Mouse (Mus musculus): ENCODE data around the gene Fam168b. TPM values are rescaled to one million over a fixed set of nuclear protein-coding genes. Genes with fewer than 3 reads are reported as not detected.
A peak's percentile ranks its signal among the peaks of the same experiment; 100 is the strongest.

Gene Fam168b
- total and polyA plus RNA-seq, 3 experiments: 47.6 to 148 (median 50.6) TPM

DNA sequence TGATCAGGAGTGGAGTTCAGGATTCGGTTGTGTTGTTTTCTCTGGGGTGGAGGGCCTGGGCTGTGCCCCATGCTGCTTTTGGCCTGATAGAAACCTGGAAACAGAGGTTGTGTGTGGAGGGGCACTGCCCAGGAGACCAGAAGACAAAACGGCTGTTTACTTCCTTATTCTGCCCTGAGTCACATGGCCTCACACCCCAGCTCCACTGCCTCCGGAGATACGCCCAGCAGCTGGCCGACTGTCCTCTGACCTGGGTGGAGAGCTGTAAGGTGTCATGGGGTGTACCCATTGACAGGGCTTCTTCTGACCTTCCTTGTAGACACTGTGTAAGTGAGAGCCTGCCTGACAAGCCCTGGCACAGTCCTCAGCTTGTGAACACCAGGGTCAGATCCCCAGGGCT is 15.8 kb upstream of the Fam168b start:
- no peaks in the 10 kb centered on the region for H3K4me1 ChIP-seq (ENCODE audit: control insufficient read depth, insufficient read depth, low read length)
- peak in 1 of 2 experiments; percentile 62 for DNase-seq
- H3K36me3 ChIP-seq (ENCODE audit: control insufficient read depth, insufficient read depth, low read length): no peaks in the 10 kb centered on the region
- 61% methylated on average over 5 of the region's 5 CpGs for WGBS
- no peak overlapping the region for H3K27ac ChIP-seq
- intact Hi-C loops (cut with DNase I): no loop called here
- no peaks in the 10 kb centered on the region for H3K27me3 ChIP-seq (ENCODE audit: control insufficient read depth, insufficient read depth, low read length)
- TF ChIP-seq CTCF (IDR thresholded peaks at IDR 0.05): no peak
- TF ChIP-seq POLR2A (IDR thresholded peaks at IDR 0.05; ENCODE audit: insufficient read depth, low read depth, low read length): no peak
- no peak for TF ChIP-seq EP300 (IDR thresholded peaks at IDR 0.05; ENCODE audit: insufficient read depth, low read depth, low read length)
- no peaks in the 10 kb centered on the region for H3K79me2 ChIP-seq (replicated peaks; ENCODE audit: control insufficient read depth, insufficient read depth, low read length)
- no peak overlapping the region for H3K4me3 ChIP-seq
- no peak overlapping the region for H3K9ac ChIP-seq (ENCODE audit: low read depth, low read length)

DNA sequence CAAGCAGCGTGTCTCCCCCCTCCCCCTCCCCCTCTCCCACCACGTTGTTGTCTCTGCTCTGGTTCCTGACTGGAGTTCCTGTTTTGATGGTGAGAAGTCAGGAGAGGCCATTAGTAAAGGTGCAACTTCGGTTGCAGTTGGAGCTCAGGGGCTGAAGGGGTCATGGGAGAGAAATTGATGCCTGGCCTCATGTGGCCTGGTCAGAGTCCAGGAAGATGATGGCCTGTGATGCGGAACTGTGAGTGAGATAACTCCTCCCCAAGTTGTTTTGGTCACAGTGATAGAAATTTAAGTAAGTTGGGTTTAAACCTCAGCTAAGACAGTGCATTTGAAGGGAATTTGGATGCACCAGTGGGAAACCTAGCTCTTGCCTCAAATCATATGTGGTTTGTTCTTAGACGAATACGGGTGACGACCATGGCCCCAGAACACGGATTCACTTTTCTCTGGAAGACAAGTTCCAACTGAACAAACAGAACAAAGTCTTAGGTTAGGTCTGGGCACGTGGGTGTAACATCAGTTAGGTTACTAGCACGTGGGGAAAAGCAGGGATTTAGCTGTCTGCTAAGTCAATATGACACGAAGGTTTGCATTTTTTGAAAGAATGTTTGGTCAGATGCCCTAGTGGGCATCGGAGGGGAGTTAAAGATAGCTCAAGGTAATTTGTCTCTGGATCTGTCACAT is 12.3 kb upstream of the Fam168b start:
- no peaks in the 10 kb centered on the region for H3K36me3 ChIP-seq (ENCODE audit: control insufficient read depth, insufficient read depth, low read length)
- H3K79me2 ChIP-seq (replicated peaks; ENCODE audit: control insufficient read depth, insufficient read depth, low read length): no peaks in the 10 kb centered on the region; the same call in 1 of the 2 replicates
- H3K27me3 ChIP-seq (ENCODE audit: control insufficient read depth, insufficient read depth, low read length): no peaks in the 10 kb centered on the region
- intact Hi-C loops (cut with DNase I): no loop called here
- H3K9ac ChIP-seq (ENCODE audit: low read depth, low read length): no peak overlapping the region
- no peak for DNase-seq
- TF ChIP-seq POLR2A (IDR thresholded peaks at IDR 0.05; ENCODE audit: insufficient read depth, low read depth, low read length) (no peak), EP300 (IDR thresholded peaks at IDR 0.05; ENCODE audit: insufficient read depth, low read depth, low read length) (no peak), CTCF (IDR thresholded peaks at IDR 0.05) (no peak)
- peaks cover 1% of the 10 kb centered on the region; the same call in 1 of the 2 replicates for H3K4me1 ChIP-seq (ENCODE audit: control insufficient read depth, insufficient read depth, low read length)
- no peak overlapping the region for H3K4me3 ChIP-seq
- H3K27ac ChIP-seq: no peak overlapping the region
- WGBS: 77% methylated on average over 12 of the region's 12 CpGs

DNA sequence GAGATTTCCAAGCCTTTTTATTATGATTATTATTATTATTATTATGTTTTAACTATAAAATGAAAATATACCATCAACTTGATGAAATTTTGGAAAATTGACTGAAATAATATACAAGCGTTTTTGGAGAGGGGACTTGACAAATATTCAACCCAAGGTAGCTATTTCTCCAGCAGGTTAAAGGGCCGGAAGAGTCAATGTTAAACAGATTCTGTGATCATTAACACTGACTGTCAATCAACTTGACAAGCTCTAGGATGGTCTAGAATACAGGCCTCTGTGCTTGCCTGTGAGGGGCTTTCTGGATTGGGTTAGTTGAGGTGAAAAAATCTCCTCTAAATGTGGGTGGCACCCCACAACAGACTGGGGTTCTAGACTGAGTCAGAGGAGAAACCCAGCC is 10.9 kb upstream of the Fam168b start:
- H3K4me1 ChIP-seq (ENCODE audit: control insufficient read depth, insufficient read depth, low read length): peaks cover 1% of the 10 kb centered on the region; the same call in 1 of the 2 replicates
- no peak overlapping the region for H3K27ac ChIP-seq
- WGBS: 97% methylated on average over 2 of the region's 2 CpGs
- H3K4me3 ChIP-seq: no peak overlapping the region
- no peaks in the 10 kb centered on the region; the same call in 1 of the 2 replicates for H3K79me2 ChIP-seq (replicated peaks; ENCODE audit: control insufficient read depth, insufficient read depth, low read length)
- DNase-seq: no peak
- no peaks in the 10 kb centered on the region for H3K36me3 ChIP-seq (ENCODE audit: control insufficient read depth, insufficient read depth, low read length)
- H3K9ac ChIP-seq (ENCODE audit: low read depth, low read length): no peak overlapping the region
- intact Hi-C loops (cut with DNase I): no loop called here
- no peaks in the 10 kb centered on the region for H3K27me3 ChIP-seq (ENCODE audit: control insufficient read depth, insufficient read depth, low read length)
- TF ChIP-seq CTCF (IDR thresholded peaks at IDR 0.05) (no peak), EP300 (IDR thresholded peaks at IDR 0.05; ENCODE audit: insufficient read depth, low read depth, low read length) (no peak), POLR2A (IDR thresholded peaks at IDR 0.05; ENCODE audit: insufficient read depth, low read depth, low read length) (no peak)

DNA sequence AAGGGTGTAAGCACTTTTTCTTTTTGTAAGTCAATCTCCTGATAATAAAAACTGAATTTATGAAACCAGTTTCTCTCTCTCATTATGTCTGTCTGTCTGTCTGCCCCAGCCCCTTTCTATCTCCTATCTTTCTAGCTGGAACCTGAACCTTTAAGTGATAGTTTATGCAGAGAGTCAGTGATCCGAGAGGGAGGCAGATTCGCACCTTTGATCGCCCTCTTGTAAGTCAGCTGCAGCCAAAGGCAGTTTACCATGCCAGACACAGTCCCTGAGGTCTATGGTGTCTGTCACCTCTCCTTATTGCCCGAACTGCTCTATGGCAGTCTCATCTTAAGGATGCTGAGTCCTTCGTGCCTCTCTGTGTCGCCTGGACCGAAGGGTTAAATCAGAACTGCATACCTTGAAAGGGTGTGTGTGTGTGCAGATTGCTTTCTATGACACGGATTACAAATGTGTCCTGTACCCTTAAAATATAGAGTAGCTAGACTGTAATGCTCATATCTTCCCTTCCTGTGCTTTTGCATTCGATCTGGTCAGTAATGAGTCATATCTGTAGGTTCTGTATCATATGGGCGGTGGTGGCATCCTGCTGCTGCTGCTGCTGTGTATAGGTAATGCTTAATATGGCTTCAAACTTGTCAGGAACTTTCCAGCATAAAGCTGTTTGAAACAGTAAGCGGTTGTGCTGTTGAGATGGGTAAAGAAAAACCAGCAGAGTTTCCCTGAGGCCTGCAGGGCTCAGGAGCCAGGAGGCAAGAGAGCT is 9.4 kb upstream of the Fam168b start:
- Histone ChIP-seq H3K4me1 (ENCODE audit: control insufficient read depth, insufficient read depth, low read length) (peaks cover 1% of the 10 kb centered on the region; the same call in 1 of the 2 replicates), H3K4me3 (no peak overlapping the region), H3K36me3 (ENCODE audit: control insufficient read depth, insufficient read depth, low read length) (no peaks in the 10 kb centered on the region), H3K79me2 (replicated peaks; ENCODE audit: control insufficient read depth, insufficient read depth, low read length) (no peaks in the 10 kb centered on the region; the same call in 1 of the 2 replicates), H3K27ac (no peak overlapping the region), H3K27me3 (ENCODE audit: control insufficient read depth, insufficient read depth, low read length) (no peaks in the 10 kb centered on the region), H3K9ac (ENCODE audit: low read depth, low read length) (no peak overlapping the region)
- no peak for TF ChIP-seq EP300 (IDR thresholded peaks at IDR 0.05; ENCODE audit: insufficient read depth, low read depth, low read length)
- TF ChIP-seq POLR2A (IDR thresholded peaks at IDR 0.05; ENCODE audit: insufficient read depth, low read depth, low read length): no peak
- DNase-seq: no peak
- 69% methylated on average over 11 of the region's 11 CpGs for WGBS
- intact Hi-C loops (cut with DNase I): no loop called here

DNA sequence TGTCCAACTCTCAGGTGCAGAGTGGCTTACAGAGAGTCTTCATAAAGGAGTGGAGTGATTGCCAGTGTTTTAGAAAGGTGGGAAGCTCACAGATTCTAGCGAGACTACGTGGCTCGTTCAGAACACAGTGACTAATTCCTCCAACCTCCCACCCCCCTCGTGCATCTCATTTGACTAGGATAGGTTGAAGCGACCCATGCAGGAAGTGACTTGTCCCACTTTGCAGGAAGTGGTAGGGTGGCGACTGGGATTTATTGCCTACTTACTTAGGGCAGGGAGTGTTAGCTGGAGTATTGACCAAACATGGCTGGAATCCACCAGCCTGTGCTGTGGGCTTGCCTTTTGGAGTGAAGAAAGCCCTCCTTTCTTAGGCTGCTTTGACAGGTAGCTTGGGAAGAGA is 8.7 kb upstream of the Fam168b start:
- peak in 1 of 2 experiments; percentile 25 for DNase-seq
- Histone ChIP-seq H3K4me1 (ENCODE audit: control insufficient read depth, insufficient read depth, low read length) (peaks cover 1% of the 10 kb centered on the region; the same call in 1 of the 2 replicates), H3K4me3 (no peak overlapping the region), H3K27ac (no peak overlapping the region), H3K9ac (ENCODE audit: low read depth, low read length) (no peak overlapping the region), H3K79me2 (replicated peaks; ENCODE audit: control insufficient read depth, insufficient read depth, low read length) (no peaks in the 10 kb centered on the region; the same call in 1 of the 2 replicates), H3K27me3 (ENCODE audit: control insufficient read depth, insufficient read depth, low read length) (no peaks in the 10 kb centered on the region), H3K36me3 (ENCODE audit: control insufficient read depth, insufficient read depth, low read length) (no peaks in the 10 kb centered on the region)
- WGBS: 42% methylated on average over 6 of the region's 6 CpGs
- intact Hi-C loops (cut with DNase I): no loop called here
- TF ChIP-seq POLR2A (IDR thresholded peaks at IDR 0.05; ENCODE audit: insufficient read depth, low read depth, low read length) (no peak), EP300 (IDR thresholded peaks at IDR 0.05; ENCODE audit: insufficient read depth, low read depth, low read length) (no peak), CTCF (IDR thresholded peaks at IDR 0.05) (no peak)
